Mouse (Mus musculus): ENCODE data around the gene Papss1. TPM values are rescaled to one million over a fixed set of nuclear protein-coding genes. Genes with fewer than 3 reads are reported as not detected.
A peak's percentile ranks its signal among the peaks of the same experiment; 100 is the strongest.

Papss1 gene
- total and polyA plus RNA-seq, 2 experiments from 2014 or later, result 107 to 133 TPM

DNA sequence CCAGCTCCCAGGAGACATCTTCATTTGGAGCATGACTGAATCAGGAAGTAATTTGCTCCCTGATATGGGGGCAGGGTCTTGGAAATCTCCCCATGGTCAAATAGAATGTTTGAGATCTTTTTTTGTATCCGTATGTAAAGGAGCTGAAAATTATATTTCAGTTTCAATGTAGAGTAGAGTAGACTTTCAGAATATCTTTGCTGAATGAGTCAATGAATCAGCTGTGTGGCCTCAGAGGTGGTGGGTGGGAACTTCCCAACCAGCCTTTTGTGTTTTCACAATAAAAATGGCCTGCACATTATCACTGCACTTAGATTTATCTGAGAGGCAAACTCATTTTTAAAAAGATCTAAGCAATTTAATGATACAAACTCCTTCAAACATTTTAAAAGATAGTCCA lies 58.6 kb downstream of the Papss1 start:
- DNase-seq (ENCODE audit: low spot score), result no peak
- Histone ChIP-seq H3K9ac (replicated peaks; ENCODE audit: low read length, poor library complexity, severe bottlenecking) (no peak overlapping the region), H3K27me3 (ENCODE audit: insufficient read depth, low read length) (no peaks in the 10 kb centered on the region), H3K9me3 (ENCODE audit: low read length) (no peaks in the 10 kb centered on the region), H3K4me3 (ENCODE audit: low read depth, low read length) (no peak overlapping the region), H3K36me3 (ENCODE audit: insufficient read depth, low read length) (peaks cover 26% of the 10 kb centered on the region), H3K4me2 (ENCODE audit: low read depth, low read length, poor library complexity, severe bottlenecking) (no peak overlapping the region), H3K27ac (ENCODE audit: low read depth, low read length) (no peak overlapping the region), H3K4me1 (ENCODE audit: insufficient read depth, low read length) (no peaks in the 10 kb centered on the region)
- no peak for ATAC-seq (ENCODE audit: low FRiP score)
- TF ChIP-seq CTCF (IDR thresholded peaks at IDR 0.05), result no peak
- WGBS, result 100% methylated on average over 1 of the region's 1 CpGs

DNA sequence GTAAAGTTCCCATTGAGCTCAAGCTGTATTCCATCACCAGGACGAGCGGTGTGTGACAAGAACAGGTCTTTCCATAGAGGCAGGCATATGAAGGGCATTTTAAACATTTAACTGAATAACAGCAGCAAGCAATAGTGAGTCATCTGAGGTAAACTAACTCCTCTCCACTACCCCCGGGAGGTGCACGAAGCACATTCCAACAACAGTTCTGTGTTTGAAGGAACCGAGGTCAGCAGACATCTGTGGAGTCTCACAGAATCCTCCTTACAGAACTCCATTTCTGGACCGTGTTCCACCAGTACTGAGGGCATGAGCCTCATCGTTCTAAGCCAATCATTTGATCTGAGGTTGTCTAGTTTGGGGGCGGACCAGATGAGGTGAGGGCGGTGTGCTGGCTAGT lies 59.5 kb downstream of the Papss1 start:
- ATAC-seq (ENCODE audit: low FRiP score) (no peak), DNase-seq (ENCODE audit: low spot score) (no peak)
- H3K4me3 ChIP-seq (ENCODE audit: low read depth, low read length), result no peak overlapping the region
- no peaks in the 10 kb centered on the region for H3K4me1 ChIP-seq (ENCODE audit: insufficient read depth, low read length)
- H3K36me3 ChIP-seq (ENCODE audit: insufficient read depth, low read length), result peaks cover 18% of the 10 kb centered on the region
- H3K4me2 ChIP-seq (ENCODE audit: low read depth, low read length, poor library complexity, severe bottlenecking), result no peak overlapping the region
- no peak overlapping the region for H3K27ac ChIP-seq (ENCODE audit: low read depth, low read length)
- no peaks in the 10 kb centered on the region for H3K27me3 ChIP-seq (ENCODE audit: insufficient read depth, low read length)
- no peak overlapping the region for H3K9ac ChIP-seq (replicated peaks; ENCODE audit: low read length, poor library complexity, severe bottlenecking)
- 97% methylated on average over 9 of the region's 9 CpGs for WGBS
- H3K9me3 ChIP-seq (ENCODE audit: low read length), result no peaks in the 10 kb centered on the region
- TF ChIP-seq CTCF (IDR thresholded peaks at IDR 0.05), result no peak

DNA sequence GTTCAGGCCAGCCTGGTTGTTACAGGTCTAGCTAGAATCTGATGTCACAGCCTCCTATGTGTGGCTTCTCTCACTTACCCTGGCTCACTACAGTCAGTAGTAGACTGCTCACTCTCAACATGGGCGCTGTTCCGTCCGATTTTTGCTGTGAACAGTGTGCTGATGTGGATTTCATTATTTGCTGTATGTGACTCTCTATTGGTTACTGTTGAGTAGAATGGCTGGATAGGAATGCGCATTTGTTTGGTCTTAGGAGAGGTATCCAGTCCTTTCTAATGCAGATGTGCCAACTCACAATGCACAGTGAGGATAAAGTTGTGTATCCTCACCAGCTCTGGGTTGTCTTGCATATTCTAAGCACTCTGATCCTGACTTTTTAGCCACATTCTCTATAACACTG lies 62.9 kb downstream of the Papss1 start:
- Histone ChIP-seq H3K9ac (replicated peaks; ENCODE audit: low read length, poor library complexity, severe bottlenecking) (no peak overlapping the region), H3K4me2 (ENCODE audit: low read depth, low read length, poor library complexity, severe bottlenecking) (no peak overlapping the region), H3K36me3 (ENCODE audit: insufficient read depth, low read length) (peaks cover 26% of the 10 kb centered on the region), H3K27ac (ENCODE audit: low read depth, low read length) (no peak overlapping the region), H3K9me3 (ENCODE audit: low read length) (no peaks in the 10 kb centered on the region), H3K27me3 (ENCODE audit: insufficient read depth, low read length) (no peaks in the 10 kb centered on the region), H3K4me3 (ENCODE audit: low read depth, low read length) (no peak overlapping the region), H3K4me1 (ENCODE audit: insufficient read depth, low read length) (no peaks in the 10 kb centered on the region)
- 90% methylated on average over 4 of the region's 4 CpGs for WGBS
- ATAC-seq (ENCODE audit: low FRiP score), result no peak
- DNase-seq (ENCODE audit: low spot score), result no peak
- TF ChIP-seq CTCF (IDR thresholded peaks at IDR 0.05), result no peak

DNA sequence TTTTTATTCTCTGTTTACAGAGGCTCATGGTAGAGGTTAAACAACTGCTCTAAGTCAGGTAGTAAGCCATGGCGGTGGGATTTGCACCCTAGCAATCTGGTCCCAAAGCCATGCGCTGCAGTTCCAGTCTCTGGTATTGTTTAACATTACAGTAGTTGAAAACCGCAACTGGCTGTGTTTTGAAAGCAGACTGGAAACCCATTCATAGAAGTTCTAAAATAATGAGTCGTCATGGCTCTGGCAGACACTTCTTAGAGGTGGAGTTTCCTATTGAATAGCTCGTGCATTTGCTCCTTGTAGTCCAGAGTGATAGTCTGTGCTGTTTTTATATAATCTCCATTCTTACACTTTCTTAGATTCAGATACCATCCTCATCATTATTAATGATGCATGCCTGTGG lies 63.7 kb downstream of the Papss1 start:
- H3K4me1 ChIP-seq (ENCODE audit: insufficient read depth, low read length), result no peaks in the 10 kb centered on the region
- DNase-seq (ENCODE audit: low spot score), result no peak
- no peak overlapping the region for H3K4me2 ChIP-seq (ENCODE audit: low read depth, low read length, poor library complexity, severe bottlenecking)
- ATAC-seq (ENCODE audit: low FRiP score), result no peak
- H3K9ac ChIP-seq (replicated peaks; ENCODE audit: low read length, poor library complexity, severe bottlenecking), result no peak overlapping the region
- H3K27ac ChIP-seq (ENCODE audit: low read depth, low read length), result no peak overlapping the region
- no peaks in the 10 kb centered on the region for H3K9me3 ChIP-seq (ENCODE audit: low read length)
- peaks cover 30% of the 10 kb centered on the region for H3K36me3 ChIP-seq (ENCODE audit: insufficient read depth, low read length)
- no peaks in the 10 kb centered on the region for H3K27me3 ChIP-seq (ENCODE audit: insufficient read depth, low read length)
- H3K4me3 ChIP-seq (ENCODE audit: low read depth, low read length), result no peak overlapping the region
- TF ChIP-seq CTCF (IDR thresholded peaks at IDR 0.05), result no peak
- WGBS, result 68% methylated on average over 5 of the region's 5 CpGs

DNA sequence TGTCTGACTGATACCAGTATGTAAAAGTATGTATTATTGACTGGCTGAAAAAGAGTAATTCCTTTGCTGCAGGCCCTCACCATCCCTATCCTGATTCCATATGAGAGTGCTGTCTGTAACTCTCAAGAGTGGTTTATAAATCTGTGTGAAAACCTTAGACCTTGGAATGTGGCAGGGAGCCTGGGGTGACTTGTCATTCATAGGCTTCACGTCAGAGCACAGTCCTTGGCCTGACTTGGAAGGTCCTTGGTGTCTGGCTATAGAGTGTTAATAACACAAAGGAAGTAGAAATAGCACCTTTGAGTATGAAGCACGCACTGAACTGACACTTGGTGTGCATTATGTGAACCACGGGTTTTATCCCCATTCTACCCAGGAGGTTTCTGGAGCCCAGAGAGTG lies 64.4 kb downstream of the Papss1 start:
- Histone ChIP-seq H3K4me1 (ENCODE audit: insufficient read depth, low read length) (no peaks in the 10 kb centered on the region), H3K9ac (replicated peaks; ENCODE audit: low read length, poor library complexity, severe bottlenecking) (no peak overlapping the region), H3K36me3 (ENCODE audit: insufficient read depth, low read length) (peaks cover 32% of the 10 kb centered on the region), H3K27ac (ENCODE audit: low read depth, low read length) (no peak overlapping the region), H3K4me2 (ENCODE audit: low read depth, low read length, poor library complexity, severe bottlenecking) (no peak overlapping the region), H3K27me3 (ENCODE audit: insufficient read depth, low read length) (no peaks in the 10 kb centered on the region), H3K4me3 (ENCODE audit: low read depth, low read length) (no peak overlapping the region), H3K9me3 (ENCODE audit: low read length) (no peaks in the 10 kb centered on the region)
- DNase-seq (ENCODE audit: low spot score) (no peak), ATAC-seq (ENCODE audit: low FRiP score) (no peak)
- TF ChIP-seq CTCF (IDR thresholded peaks at IDR 0.05), result no peak
- WGBS, result 86% methylated on average over 3 of the region's 3 CpGs

DNA sequence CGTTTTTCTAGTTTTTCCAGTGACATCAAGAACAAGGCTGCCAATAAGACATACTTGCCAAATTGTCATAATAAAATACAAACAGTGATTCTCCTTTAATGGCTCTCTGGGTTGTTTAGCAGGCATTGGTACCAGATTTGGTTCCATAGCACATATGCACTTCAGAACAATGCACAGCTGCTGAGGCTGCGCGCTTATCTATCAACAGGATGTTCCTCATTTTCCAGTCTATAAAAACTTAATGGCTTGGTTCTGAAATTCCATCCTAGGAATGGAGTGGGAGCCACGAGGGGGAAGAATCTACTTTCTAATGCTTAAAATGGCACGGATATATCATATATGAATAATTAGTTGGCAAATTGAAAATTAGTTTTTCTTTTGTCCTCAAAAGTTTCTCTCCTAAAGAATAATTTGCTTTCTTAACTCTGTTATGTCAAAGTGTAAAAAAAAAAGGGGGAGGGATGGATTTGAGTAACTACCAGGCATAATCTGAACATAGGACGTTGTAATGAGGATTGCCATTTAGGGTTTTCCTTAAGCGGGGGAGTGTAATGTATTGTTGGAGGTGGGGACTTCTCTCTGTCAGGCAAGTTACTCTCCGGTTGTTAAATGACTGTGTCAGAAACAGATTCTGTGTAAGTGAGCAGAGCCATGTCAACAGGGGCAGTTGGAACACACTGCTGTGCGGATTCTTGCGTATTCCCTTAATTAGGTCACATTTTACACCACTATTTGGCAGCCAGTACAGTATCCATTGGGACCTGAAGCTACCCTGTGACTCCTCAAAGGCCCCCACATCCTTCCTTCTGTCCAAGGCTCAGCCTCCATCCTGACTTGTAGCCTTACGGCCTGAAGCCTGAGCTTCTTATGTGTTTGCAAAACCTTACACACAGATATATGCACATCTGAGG lies 66.1 kb downstream of the Papss1 start:
- no peaks in the 10 kb centered on the region for H3K9me3 ChIP-seq (ENCODE audit: low read length)
- no peak for DNase-seq (ENCODE audit: low spot score)
- TF ChIP-seq CTCF (IDR thresholded peaks at IDR 0.05), result no peak
- no peaks in the 10 kb centered on the region for H3K4me1 ChIP-seq (ENCODE audit: insufficient read depth, low read length)
- no peak overlapping the region for H3K4me2 ChIP-seq (ENCODE audit: low read depth, low read length, poor library complexity, severe bottlenecking)
- 0 out of 2 replicates have a peak overlapping the region, but pooled peaks have one; percentile 6 for H3K27ac ChIP-seq (ENCODE audit: low read depth, low read length)
- no peak for ATAC-seq (ENCODE audit: low FRiP score)
- no peak overlapping the region for H3K9ac ChIP-seq (replicated peaks; ENCODE audit: low read length, poor library complexity, severe bottlenecking)
- no peaks in the 10 kb centered on the region for H3K27me3 ChIP-seq (ENCODE audit: insufficient read depth, low read length)
- H3K4me3 ChIP-seq (ENCODE audit: low read depth, low read length), result no peak overlapping the region
- peaks cover 30% of the 10 kb centered on the region for H3K36me3 ChIP-seq (ENCODE audit: insufficient read depth, low read length)
- 77% methylated on average over 11 of the region's 11 CpGs for WGBS
